Mouse (Mus musculus) ES-E14 (cell line): Measurements from ENCODE around the gene Nkapd1. TPM values are rescaled to one million over a fixed set of nuclear protein-coding genes. Genes with fewer than 3 reads are reported as not detected.
A peak's percentile ranks its signal among the peaks of the same experiment; 100 is the strongest.

ENCODE experiments used
- DNase-seq: peaks from one replicate; pipeline ENCODE4 v3.0.0-alpha.2; 2013; ENCODE audit warnings: low read depth, low spot score
- H3K27ac ChIP-seq: 2 replicates; pipeline ENCODE4 v1.5.1; 2012; ENCODE audit warnings: low read depth, mild to moderate bottlenecking, low read length, moderate library complexity, mixed read lengths; ENCODE audit not compliant: poor library complexity, insufficient read depth, severe bottlenecking
- H3K36me3 ChIP-seq: 2 replicates; pipeline ENCODE4 v1.6.1; 2012; ENCODE audit warnings: mild to moderate bottlenecking, low read length, moderate library complexity, mixed read lengths; ENCODE audit not compliant: control insufficient read depth, poor library complexity, insufficient read depth, severe bottlenecking
- H3K4me1 ChIP-seq, 2 experiments: fragments of 150-350 bp in 1 of 2; sonication (generic) in 1 of 2; 2 replicates each; pipeline ENCODE4 v1.6.1; 2012; ENCODE audit warnings: low read length in 2 of 2, mild to moderate bottlenecking in 1 of 2, mixed read lengths in 1 of 2; ENCODE audit not compliant: control insufficient read depth in 2 of 2, insufficient read depth in 2 of 2, poor library complexity in 1 of 2
- H3K4me3 ChIP-seq, 2 experiments: fragments of 150-350 bp in 1 of 2; sonication (generic) in 1 of 2; 2 replicates each; pipeline ENCODE4 v1.5.1; 2012; ENCODE audit warnings: low read length in 2 of 2, low read depth in 1 of 2, mild to moderate bottlenecking in 1 of 2, mixed read lengths in 1 of 2; ENCODE audit not compliant: insufficient read depth in 1 of 2, poor library complexity in 1 of 2, severe bottlenecking in 1 of 2
- H3K9ac ChIP-seq: 2 replicates; pipeline ENCODE4 v1.6.1; 2012; ENCODE audit warnings: low read depth, mild to moderate bottlenecking, low read length, mixed read lengths; ENCODE audit not compliant: poor library complexity, insufficient read depth, severe bottlenecking
- H3K9me3 ChIP-seq: fragments of 150-350 bp; sonication (generic); 2 replicates; pipeline ENCODE4 v1.6.1; 2012; ENCODE audit warnings: low read depth, mild to moderate bottlenecking, low read length; ENCODE audit not compliant: control insufficient read depth, insufficient read depth
- CHD2 ChIP-seq: IDR thresholded peaks from 2 replicates; pipeline ENCODE4 v1.6.1; 2014; ENCODE audit warnings: mild to moderate bottlenecking, low read depth, low read length, inconsistent platforms
- HCFC1 ChIP-seq: IDR thresholded peaks from 2 replicates; pipeline ENCODE4 v1.6.1; 2012; ENCODE audit warnings: low read length, inconsistent platforms, borderline replicate concordance; ENCODE audit not compliant: insufficient read depth
- MAFK ChIP-seq: IDR thresholded peaks from 2 replicates; pipeline ENCODE4 v1.6.1; 2014; ENCODE audit warnings: mild to moderate bottlenecking, low read depth, low read length, inconsistent platforms; ENCODE audit not compliant: insufficient read depth
- ZC3H11A ChIP-seq: IDR thresholded peaks from 2 replicates; pipeline ENCODE4 v1.6.1; 2012; ENCODE audit warnings: low read depth, mild to moderate bottlenecking, inconsistent platforms, low read length, borderline replicate concordance
- ZNF384 ChIP-seq: IDR thresholded peaks from 2 replicates; pipeline ENCODE4 v1.6.1; 2012; ENCODE audit warnings: low read depth, low read length, inconsistent platforms
- in situ Hi-C, 2 experiments: fragments of 600-800 bp; cut with MboI; formaldehyde crosslinking; loops; one replicate each; pipeline ENCODE4 v1.15.1; 2025; ENCODE audit warnings: low sequenced_read_pairs in 2 of 2, inconsistent platforms in 1 of 2; ENCODE audit not compliant: unreplicated experiment in 2 of 2
- total RNA-seq: library from RNA; depleted of rRNA; stranded (reverse); fragments of 300-350 nt; gene quantifications from 2 replicates; pipeline ENCODE4 v1.2.3, GENCODE M21; 2012

The Nkapd1 gene
- total RNA-seq, 1 experiment, result 16.1 TPM

- Histone ChIP-seq H3K36me3 (peaks cover 5% of the 10 kb centered on the region), H3K27ac (no peak overlapping the region), H3K4me3 (no peak overlapping the region; a peak in 1 of 4 replicates), H3K9me3 (no peaks in the 10 kb centered on the region), H3K9ac (no peak overlapping the region), H3K4me1 (peaks cover 2 to 4% of the 10 kb centered on the region in 2 experiments; a peak in 1 of 4 replicates)
- in situ Hi-C loops, result no loop called here
- DNase-seq, result no peak
- no peak for TF ChIP-seq MAFK
Measured at GRCm38 (mm10) chr9:50617794-50618330, 598 bp upstream of the Nkapd1 start.

DNA sequence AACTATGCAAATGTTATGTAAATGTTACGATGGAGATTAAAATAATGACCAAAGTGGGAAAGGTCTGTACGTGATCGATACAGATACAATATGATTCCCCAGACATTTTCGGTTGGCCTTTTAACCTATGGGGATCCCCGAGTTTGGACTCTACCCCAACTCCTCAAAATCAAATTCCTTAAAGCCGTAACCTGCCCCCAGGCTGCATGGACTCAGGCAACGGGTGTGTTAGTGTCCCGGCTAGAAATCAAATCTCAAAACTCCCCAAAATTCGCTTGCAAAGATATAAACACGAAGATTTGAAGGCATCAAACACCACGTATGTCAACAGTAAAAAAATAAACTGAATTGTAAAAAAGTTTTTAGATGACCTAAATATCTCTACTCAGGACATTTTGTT lies 1.1 kb downstream of the Nkapd1 start:
- peak overlapping the region; percentile 89 for H3K9ac ChIP-seq
- H3K4me3 ChIP-seq, result peak overlapping the region; percentile 78 to 86
- DNase-seq, result no peak
- no peak overlapping the region; the same call in 1 of the 2 replicates for H3K27ac ChIP-seq
- H3K9me3 ChIP-seq, result no peaks in the 10 kb centered on the region
- H3K36me3 ChIP-seq, result peaks cover 5% of the 10 kb centered on the region
- TF ChIP-seq MAFK (no peak), HCFC1 (no peak), ZC3H11A (no peak), CHD2 (no peak), ZNF384 (no peak)
- H3K4me1 ChIP-seq, result peaks cover 2 to 4% of the 10 kb centered on the region in 2 experiments; a peak in 1 of 4 replicates
- in situ Hi-C loops, result no loop called here

GRCm38 (mm10) chr9:50612115-50612514 lies 5.1 kb downstream of the Nkapd1 start:
- in situ Hi-C loops, result no loop called here
- Histone ChIP-seq H3K9ac (no peak overlapping the region), H3K4me1 (peaks cover 2 to 4% of the 10 kb centered on the region in 2 experiments; a peak in 2 of 4 replicates), H3K36me3 (peaks cover 11% of the 10 kb centered on the region), H3K9me3 (no peaks in the 10 kb centered on the region), H3K4me3 (no peak overlapping the region), H3K27ac (no peak overlapping the region)
- DNase-seq, result no peak
- TF ChIP-seq ZNF384, result no peak
- TF ChIP-seq CHD2, result no peak
- no peak for TF ChIP-seq HCFC1
- no peak for TF ChIP-seq ZC3H11A
- no peak for TF ChIP-seq MAFK

DNA sequence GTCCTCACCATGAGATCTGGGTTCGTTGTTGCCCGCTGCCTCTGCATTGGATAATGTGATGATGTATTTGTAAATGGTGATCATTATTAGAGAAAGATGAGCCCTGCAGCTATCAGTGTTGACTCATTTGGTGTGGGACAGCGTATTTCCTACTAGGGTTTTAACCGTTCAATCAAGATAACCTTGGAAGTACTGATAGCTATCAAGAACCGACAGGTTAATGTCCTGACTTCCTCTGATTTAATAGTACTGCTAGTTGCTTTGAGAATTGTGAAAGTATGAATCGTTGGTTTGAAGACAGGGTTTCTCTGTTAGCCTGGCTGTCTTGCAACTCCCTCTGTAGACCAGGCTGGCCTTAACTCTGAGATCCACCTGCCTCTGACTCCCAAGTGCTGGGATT lies 12.9 kb downstream of the Nkapd1 start:
- no peak for DNase-seq
- in situ Hi-C loops, result no loop called here
- Histone ChIP-seq H3K4me1 (peaks cover 0 to 5% of the 10 kb centered on the region in 2 experiments; a peak in 1 of 4 replicates), H3K27ac (no peak overlapping the region), H3K36me3 (peaks cover 11% of the 10 kb centered on the region), H3K9ac (peak overlapping the region; percentile 96), H3K9me3 (no peaks in the 10 kb centered on the region), H3K4me3 (peak overlapping the region; percentile 75 to 79)
- no peak for TF ChIP-seq ZC3H11A
- no peak for TF ChIP-seq ZNF384
- TF ChIP-seq HCFC1, result no peak
- no peak for TF ChIP-seq MAFK
- TF ChIP-seq CHD2, result no peak

DNA sequence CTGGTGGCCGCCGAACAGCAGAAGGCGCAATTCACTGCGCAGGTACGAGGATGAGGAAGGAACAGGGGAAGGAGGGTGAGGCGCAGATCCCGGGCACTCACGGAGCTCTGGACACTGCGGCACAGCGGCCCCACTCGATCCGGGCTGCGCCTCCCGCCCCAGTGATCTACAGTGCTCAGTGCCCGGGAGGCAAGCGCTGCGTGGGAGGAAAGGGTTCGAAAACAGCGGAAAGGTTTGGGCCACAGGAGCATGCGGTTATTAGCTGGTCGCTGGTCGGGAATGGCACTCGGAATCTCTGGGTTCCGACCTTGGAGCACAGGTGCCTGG lies 13.3 kb downstream of the Nkapd1 start:
- Histone ChIP-seq H3K9ac (peak overlapping the region; percentile 96), H3K4me1 (peaks cover 0 to 5% of the 10 kb centered on the region in 2 experiments; a peak in 1 of 4 replicates), H3K9me3 (no peaks in the 10 kb centered on the region), H3K4me3 (peak overlapping the region; percentile 75 to 79), H3K36me3 (peaks cover 11% of the 10 kb centered on the region), H3K27ac (peak overlapping the region; percentile 65)
- TF ChIP-seq HCFC1 (no peak), MAFK (no peak), ZNF384 (no peak), CHD2 (no peak), ZC3H11A (no peak)
- in situ Hi-C loops, result no loop called here
- no peak for DNase-seq
